Mouse (Mus musculus): ENCODE measurements around the gene Cpne5.
"Not testable (repeated sequence)": the region's sequence is repeated elsewhere in the genome, so short reads cannot be mapped to it uniquely, and the experiment has no call there.

The Cpne5 gene

DNA sequence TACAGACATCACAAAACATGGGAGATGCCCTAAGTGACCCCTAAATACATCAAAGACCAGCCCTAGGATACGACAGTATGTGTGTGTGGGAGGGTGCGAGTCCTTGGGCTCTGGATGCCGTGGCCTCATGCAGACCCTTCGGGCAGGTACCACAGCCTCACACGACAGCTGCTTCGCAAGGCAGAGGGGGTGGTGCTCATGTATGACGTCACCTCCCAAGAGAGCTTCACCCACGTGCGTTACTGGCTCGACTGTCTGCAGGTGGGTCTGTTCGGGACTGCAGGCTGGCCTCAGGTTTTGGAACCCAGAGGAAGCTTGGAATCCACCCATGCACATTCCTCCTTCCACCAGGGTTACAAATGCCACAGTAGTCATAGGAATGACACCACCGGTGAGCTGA, 92.9 kb downstream of the Cpne5 start:
- in situ Hi-C loops (cut with MboI) = no loop called here

DNA sequence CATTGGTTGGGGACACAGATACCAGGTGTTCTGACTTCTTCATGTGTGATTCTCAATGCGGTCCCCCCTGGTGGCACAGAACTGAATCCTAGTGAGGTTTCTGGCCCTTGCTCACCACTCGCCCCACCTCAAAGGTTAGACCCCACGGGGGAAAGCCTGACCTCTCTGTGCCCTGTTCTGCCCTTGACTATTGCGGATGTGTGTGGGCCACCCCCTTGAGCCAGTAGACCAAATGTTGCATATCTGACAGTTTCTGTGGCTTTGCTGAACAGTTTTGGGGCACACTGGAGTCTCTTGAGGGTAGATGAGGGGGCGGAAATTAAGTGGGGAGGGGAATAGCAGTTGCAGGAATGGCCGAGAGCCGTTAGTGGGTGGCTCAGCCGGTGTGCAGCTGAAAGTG, 94.7 kb downstream of the Cpne5 start:
- in situ Hi-C loops (cut with MboI) = no loop called here

DNA sequence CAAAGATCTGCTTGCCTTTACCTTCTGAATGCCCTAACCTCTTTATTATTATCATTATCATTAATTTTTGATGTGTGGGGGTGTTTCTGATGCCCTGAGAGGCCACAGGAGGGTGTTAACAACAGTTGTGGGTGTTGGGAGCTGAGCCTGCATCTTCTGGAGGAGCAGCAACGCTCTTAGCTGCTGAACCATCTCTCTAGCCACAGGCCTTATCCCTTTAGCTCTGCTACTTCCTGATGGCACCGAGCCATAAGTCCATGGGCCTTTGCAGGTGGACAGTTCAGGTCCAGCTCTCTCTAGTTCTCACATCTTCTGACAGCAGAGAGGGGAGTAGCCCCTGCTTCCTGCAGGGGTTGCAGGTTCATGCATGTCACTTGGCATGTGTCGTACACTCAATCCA, 96.4 kb downstream of the Cpne5 start:
- in situ Hi-C loops (cut with MboI) = no loop called here

DNA sequence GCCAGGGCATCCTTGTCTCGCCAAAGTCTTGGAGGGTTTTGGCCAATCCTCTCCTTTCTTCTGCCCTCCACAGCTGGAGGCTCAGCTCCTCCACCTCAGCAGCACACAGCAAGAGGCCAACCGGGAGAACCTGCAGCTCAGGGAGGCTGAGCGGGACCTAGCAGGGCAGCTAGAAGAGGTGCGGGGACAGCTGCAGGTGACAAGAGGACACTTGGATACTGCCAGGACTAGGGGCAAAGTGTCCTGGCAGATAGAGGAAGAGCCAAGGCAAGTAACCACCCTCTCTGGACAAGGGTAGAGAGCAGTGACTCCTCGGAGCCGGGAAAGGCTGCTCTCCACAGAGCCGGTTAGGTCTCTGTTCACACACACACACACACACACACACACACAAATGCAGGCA, 100.1 kb downstream of the Cpne5 start:
- in situ Hi-C loops (cut with MboI) = no loop called here

DNA sequence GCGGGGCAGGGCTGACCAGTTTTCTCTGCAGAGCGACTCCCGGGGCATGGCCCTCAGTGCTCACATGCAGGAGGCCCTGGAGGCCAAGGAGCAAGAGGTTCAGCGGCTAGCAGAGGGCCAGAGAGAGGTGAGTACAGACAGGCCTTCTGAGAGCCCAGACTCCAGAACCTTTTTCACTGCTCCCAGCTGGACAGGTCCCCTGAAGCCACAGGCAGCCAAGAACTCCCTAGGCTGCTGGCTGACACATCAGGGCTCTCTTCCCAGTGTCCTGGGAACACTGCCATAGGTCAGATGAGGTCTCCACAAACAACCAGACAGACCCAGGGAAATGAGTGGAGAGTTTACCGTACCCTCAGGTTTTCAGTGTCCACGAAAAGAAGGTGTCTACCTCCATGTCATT, 101.7 kb downstream of the Cpne5 start:
- in situ Hi-C loops (cut with MboI) = no loop called here

DNA sequence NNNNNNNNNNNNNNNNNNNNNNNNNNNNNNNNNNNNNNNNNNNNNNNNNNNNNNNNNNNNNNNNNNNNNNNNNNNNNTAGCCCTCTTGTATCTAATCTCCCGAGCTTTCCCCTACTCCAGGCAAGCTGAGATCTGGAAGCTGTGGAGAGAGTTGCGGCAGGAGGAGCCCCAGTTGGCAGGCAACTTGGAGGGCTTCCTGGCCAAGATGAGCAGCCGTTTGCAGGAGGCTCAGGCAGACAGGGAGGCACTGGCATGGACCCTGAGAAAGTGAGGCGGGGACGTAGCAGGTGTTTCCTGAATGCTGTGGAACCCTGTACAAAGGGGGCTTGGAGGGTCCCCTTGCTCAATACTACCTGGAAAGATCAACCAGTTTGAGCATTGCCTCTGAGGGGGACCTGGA, 102.9 kb downstream of the Cpne5 start:
- in situ Hi-C loops (cut with MboI) = no loop called here

DNA sequence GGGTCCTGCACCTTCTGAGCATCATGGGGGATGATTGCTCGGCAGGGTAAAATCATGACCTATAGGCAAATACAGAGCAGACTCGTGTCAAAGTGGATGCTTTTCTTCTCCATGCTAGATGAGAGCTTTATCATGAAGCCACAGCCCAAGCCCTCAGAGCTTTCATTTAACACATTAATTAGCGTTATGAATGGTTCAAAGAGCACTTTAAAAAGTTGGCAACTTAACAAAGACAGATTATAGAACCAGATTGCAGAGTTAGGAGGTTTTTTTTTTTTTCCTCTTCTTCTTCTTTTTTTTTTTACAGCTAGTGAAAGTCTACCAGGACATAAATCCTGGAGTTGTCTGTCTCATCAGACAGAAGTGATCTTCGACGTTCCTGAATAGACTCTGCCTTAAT, 108.6 kb downstream of the Cpne5 start:
- in situ Hi-C loops (cut with MboI) = no loop called here

DNA sequence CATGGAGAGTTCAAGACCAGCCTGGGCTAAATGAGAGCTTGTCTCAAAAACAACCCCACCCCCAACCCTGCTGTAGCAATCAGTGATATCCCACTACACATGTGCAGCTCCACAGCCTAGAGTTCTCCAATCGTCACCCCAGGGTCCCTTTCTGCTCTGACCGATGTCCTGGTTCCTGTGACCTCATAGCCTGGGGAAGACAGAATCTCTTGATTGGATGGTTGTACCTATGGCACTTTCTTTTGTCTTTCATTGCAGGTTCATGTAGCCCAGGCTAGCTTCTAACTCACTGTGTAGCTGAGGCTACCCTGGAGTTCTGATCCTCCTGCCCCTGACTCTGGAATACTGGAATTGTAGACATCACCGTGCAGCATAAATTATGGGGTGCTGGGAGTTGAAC, 111.4 kb downstream of the Cpne5 start:
- in situ Hi-C loops (cut with MboI) = no loop called here

DNA sequence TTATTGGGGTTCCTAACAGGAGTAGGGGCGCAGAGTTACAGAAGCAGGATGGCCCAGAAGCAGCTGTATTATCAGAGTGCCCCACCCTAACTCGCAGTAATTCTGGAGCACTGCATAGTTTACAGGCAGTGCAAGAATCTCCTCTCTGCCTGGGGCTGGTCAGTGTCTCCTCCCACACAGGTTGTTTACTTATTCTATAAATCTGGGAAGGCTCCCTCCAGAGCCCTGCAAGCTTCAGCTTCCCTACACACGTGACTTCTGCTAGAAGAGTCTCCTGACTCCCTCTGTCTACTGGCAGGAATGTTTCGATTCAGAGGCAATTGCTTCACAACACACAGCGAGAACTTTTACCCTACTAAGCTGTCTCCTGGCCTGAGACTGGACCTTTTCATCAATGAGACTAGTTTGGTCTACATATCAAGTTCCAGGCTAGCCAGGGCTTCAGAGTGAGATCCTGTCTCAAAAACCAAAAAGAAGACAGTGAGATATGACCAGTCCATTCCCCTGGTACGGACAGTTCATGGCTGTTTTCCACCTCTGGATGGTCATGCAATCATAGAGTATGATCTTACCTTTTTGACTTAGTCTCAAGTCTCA, 114.3 kb downstream of the Cpne5 start:
- in situ Hi-C loops (cut with MboI) = no loop called here

DNA sequence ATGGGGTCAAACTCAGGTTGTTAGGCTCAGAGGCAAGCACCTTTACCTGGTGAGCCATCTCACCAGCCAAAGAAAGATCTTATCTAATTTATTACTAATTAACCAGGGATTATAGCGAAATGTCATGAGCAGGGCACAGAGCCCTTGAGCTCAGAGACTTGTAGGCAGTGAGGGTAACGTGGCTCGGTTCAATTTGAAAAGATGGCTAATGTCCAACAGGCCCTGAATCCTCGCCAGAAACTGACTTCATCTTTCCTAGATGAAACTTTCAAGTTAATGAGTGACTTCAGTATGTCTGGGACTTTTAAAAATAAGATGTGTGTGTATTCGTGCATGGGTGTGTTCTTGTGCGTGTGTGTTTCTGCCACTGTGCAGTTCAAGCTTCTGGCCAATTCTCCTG, 115.2 kb downstream of the Cpne5 start:
- in situ Hi-C loops (cut with MboI) = no loop called here

DNA sequence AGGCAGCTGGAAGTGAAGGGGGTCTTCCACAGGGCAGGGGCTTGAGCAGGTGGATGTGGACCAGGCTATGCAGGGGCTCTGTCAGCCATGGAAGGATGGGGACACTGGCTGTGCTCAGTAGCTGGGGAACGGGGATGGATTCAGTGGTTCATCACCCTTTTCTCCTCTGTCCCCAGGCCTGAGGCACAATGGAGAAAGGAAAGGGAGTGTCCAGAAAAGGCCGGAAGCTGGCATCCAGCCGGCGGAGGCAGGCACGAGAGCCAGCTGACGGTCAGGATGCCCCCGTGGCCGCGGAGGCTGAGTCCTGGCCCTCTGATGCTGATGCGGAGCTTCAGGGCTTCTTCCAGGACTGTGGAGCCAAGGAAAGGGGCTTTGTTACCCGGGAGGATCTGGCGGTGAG, 117.3 kb downstream of the Cpne5 start:
- in situ Hi-C loops (cut with MboI) = no loop called here

DNA sequence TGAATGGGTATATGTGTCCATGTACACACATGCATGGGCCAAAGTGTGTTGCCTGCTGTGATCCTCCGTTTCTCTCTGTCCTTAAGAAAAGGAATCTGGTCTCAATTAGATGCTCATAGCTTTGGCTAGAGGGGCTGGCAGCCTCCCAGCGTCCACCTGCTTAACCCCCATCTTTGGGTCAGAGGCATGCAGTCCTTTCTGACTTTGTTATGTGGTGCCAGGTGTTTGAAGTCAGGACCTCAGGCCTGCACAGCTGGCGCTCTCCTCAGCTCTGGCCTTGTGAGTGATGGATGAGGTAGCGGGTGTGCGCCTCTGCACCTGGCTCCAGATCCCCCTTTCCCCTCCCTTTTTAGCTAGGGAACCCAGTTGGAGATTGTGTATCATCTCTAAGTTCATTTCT, 119.9 kb downstream of the Cpne5 start:
- in situ Hi-C loops (cut with MboI) = no loop called here

DNA sequence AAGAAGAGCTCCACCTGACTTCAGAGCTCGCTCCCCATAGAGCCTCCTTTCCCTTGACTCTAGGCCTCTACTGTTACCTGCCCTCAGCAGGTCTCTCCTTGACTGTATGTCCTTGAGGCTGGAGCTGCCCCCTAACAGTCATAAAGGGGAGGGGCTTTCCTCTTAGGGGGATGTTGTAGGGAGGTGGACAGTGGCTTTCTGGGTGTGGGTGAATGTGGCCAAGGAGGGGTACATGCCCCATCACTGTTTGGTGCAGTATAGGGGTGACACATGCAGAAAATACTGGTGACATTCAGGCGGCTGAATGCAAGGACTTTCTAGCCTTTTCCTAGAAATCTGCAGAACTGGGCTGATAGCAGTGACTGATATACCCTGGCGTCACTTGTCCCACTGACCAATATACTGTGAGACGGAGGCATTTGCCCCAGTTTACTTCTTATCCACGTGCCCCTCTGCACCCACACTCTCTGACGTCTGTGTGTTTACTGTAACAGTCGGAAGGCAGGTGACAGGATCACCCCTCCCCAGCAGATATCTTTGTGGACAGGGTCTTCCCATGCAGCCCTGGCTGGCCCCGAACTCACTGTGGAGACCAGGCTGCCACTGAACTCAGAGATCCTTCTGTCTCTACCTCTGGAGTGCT, 120.8 kb downstream of the Cpne5 start:
- in situ Hi-C loops (cut with MboI) = no loop called here

DNA sequence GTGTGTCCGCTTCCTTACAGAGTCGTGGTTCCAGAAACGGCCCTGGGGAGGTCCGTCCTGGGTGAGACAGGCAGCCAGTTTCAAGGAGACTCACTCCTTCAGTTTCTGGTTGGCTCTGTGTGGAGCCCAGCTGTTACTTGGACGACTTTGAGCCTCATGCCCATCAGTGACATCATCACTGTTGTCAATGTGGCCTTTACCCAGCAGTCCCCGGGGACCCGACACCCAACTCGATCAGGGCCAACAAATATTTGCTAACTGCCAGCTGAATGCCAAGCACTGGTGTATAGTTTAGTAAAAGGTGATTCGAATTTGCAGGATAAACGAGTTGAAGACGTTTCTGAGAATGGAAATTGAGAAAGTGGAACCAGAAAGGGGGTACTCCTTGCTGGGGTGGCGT, 121.9 kb downstream of the Cpne5 start:
- in situ Hi-C loops (cut with MboI) = no loop called here

DNA sequence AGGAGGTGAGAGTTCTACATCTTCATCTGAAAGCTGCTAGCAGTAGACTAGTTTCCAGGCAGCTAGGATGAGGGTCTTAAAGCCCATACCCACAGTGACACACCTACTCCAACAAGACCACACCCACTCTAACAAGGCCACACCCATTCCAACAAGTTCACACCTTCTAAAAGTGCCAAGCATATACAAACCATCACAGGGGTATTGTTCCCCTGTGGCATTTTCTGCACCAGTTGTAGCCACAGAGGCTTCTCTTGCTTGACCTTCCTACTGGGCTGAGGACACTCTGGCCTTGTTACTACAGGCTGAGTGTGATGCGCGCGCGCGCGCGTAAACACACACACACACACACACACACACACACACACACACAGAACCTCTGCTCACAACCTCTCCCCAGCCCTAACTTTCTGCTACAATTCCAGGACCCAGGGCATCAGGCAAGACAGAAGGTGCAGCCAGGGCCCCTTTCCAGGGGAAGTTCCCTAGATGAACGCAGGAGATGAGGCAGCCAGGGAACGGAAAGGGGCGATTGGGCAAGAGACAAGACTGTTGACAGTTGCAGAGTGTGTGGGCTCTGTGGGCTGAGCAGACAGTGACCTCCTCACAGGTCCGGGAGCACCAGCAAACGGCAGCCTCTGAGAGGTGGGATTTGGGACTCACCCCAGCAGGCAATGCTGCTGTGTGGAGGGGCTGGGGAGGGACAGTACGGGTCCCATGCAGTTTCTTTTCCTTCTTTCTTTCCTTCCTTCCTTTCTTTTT, 124.2 kb downstream of the Cpne5 start, which contains the start of gene Rab44:
Gene Rab44 (plus strand): TSS at position 555 of the 762 bp plus-strand sequence.
- in situ Hi-C loops (cut with MboI) = no loop called here

DNA sequence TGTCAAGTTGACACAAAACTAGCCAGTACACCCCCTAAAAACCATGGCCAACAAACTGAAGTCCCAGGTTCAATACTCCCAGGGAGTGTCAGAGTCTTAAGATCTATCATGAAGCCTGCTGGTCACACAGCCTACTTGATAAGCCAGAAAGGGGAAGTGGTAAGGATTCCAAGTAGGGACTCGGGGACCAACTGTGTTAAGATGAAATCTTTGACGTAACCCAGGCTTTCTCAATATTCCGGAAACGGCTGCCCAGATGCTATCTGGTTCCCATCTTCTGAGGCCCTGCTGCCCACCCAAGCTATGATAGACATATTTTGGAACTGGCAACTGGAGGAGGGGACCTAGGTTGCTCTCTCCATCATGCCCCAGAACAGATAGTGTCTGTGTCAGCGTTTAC, 126.6 kb downstream of the Cpne5 start:
- in situ Hi-C loops (cut with MboI) = no loop called here

DNA sequence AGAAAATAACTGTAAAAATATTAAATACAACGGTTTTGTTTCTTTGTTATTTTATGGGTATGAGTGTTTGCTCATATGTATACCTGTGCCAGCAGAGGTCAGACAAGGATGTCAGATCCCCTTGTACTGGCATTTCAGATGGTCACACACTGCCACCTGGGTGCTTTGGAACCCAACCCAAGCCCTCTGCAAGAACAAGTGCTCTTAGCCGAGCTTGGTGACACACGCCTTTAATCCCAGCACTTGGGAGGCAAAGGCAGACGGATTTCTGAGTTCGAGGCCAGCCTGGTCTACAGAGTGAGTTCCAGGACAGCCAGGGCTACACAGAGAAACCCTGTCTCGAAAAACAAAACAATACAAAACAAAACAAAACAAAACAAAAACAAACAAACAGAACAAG, 127.6 kb downstream of the Cpne5 start:
- in situ Hi-C loops (cut with MboI) = not testable (repeated sequence)

All from mature B cell (primary cell).